Mouse (Mus musculus) G1E (cell line): ENCODE measurements around the gene Pald1. TPM values are rescaled to one million over a fixed set of nuclear protein-coding genes. Genes with fewer than 3 reads are reported as not detected.

Experiments used
- ATAC-seq: 2 replicates; pipeline ENCODE4 v1.8.0; 2016; ENCODE audit warnings: mild to moderate bottlenecking; ENCODE audit not compliant: insufficient number of reproducible peaks, poor library complexity, low FRiP score, severe bottlenecking; ENCODE audit errors: extremely low read depth
- DNase-seq: peaks from one replicate; pipeline ENCODE4 v3.0.0; 2012; ENCODE audit warnings: low spot score
- H3K27me3 ChIP-seq: 2 replicates; pipeline ENCODE4 v1.6.1; 2012; ENCODE audit warnings: mild to moderate bottlenecking, low read length, inconsistent platforms; ENCODE audit not compliant: insufficient read depth
- H3K36me3 ChIP-seq: replicated peaks from 2 replicates; pipeline ENCODE3; 2012; ENCODE audit warnings: mild to moderate bottlenecking, inconsistent platforms
- H3K4me1 ChIP-seq: 2 replicates; pipeline ENCODE4 v1.6.1; 2012; ENCODE audit warnings: low read depth, low read length, inconsistent platforms, mixed read lengths; ENCODE audit not compliant: insufficient read depth
- H3K4me3 ChIP-seq: 2 replicates; pipeline ENCODE4 v1.5.1; 2012; ENCODE audit warnings: low read depth, mild to moderate bottlenecking, inconsistent platforms, low read length, moderate library complexity, mixed read lengths
- H3K9me3 ChIP-seq: replicated peaks from 2 replicates; pipeline ENCODE4 v1.6.1; 2012; ENCODE audit warnings: inconsistent platforms
- CTCF ChIP-seq: IDR thresholded peaks from 2 replicates; pipeline ENCODE4 v1.5.1; 2012; ENCODE audit warnings: low read depth, low read length, inconsistent platforms, mixed read lengths
- GATA1 ChIP-seq: IDR thresholded peaks from 2 replicates; pipeline ENCODE4 v1.6.1; 2012; ENCODE audit warnings: borderline replicate concordance, low read length, inconsistent platforms, mixed read lengths
- GATA2 ChIP-seq: IDR thresholded peaks from 2 replicates; pipeline ENCODE4 v1.6.1; 2012; ENCODE audit warnings: low read depth, low read length, inconsistent platforms, borderline replicate concordance
- POLR2AphosphoS5 ChIP-seq: IDR thresholded peaks from 2 replicates; pipeline ENCODE4 v1.6.1; 2012; ENCODE audit warnings: low read depth, low read length, inconsistent platforms; ENCODE audit not compliant: insufficient replicate concordance
- TAL1 ChIP-seq: conservative IDR thresholded peaks from 2 replicates; pipeline ENCODE4 v1.6.1; 2012; ENCODE audit warnings: low read depth, low read length, inconsistent platforms, mixed read lengths
- polyA plus RNA-seq: library from polyadenylated mRNA; stranded (reverse); fragments of >175 nt; gene quantifications from 2 replicates; pipeline ENCODE4 v1.2.3, GENCODE M21; 2012
- total RNA-seq, 2 experiments: library from RNA; stranded (forward) in 1 of 2; stranded (reverse) in 1 of 2; fragments of 200-1000 nt in 1 of 2; fragments of >200 nt in 1 of 2; fragmentation: Nextera tagmentation in 1 of 2; gene quantifications; 2 replicates each; pipeline ENCODE4 v1.2.3; 2014 to 2017

The Pald1 gene
- total and polyA plus RNA-seq, 3 experiments = 0.03 TPM; not detected in 2

- Histone ChIP-seq H3K4me3 (no peak overlapping the region), H3K27me3 (no peaks in the 10 kb centered on the region), H3K9me3 (peaks cover 21% of the 10 kb centered on the region; the same call in 1 of the 2 replicates), H3K4me1 (no peaks in the 10 kb centered on the region), H3K36me3 (no peaks in the 10 kb centered on the region)
- DNase-seq (no peak), ATAC-seq (no peak)
- TF ChIP-seq POLR2AphosphoS5 = no peak
- TF ChIP-seq CTCF = no peak
- TF ChIP-seq GATA1 = no peak
- TF ChIP-seq TAL1 = no peak
- TF ChIP-seq GATA2 = no peak
Measured at GRCm38 (mm10) chr10:61277918-61278674, 105.2 kb downstream of the Pald1 start.

DNA sequence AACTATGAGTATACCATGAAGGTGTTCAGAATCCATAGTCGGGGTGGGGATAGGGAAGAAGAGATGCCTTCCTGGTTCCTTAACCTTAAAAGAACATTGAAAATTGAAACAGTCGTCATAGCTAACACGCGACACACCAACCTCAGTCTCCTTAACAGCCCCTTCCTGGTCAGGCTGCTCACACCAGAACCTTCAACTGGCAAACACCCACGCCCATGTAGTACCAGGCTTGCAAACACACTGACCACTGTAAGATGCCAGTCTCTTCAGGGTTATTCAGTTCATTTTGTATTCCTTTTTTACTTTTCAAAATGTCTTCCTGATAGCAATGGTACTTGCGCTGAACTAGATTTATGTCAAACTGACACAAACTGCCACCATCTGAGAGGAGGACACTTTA lies 106.3 kb downstream of the Pald1 start:
- Histone ChIP-seq H3K27me3 (no peaks in the 10 kb centered on the region), H3K4me1 (no peaks in the 10 kb centered on the region), H3K36me3 (no peaks in the 10 kb centered on the region)

DNA sequence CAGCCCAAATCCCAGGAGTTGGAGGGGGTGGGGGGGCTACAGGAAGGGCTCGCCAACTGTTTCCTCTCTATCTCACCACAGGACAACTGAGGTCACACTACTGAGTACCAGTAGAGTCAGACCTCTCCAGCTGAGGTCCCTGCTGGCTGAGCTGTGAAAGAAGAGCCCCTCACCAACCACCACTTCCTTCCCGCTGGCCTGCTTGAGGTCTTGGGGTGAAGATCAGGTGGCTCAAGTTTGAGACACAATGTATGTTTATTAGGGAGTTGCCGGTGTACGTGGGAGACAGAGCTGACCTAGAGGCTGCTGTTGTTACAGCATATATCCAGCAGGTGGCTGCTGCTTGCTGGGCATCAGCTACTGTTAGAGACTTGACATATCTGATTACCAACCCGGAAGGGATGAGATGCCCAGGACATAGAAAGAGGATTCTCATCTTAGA lies 107.6 kb downstream of the Pald1 start:
- Histone ChIP-seq H3K36me3 (no peaks in the 10 kb centered on the region), H3K4me1 (no peaks in the 10 kb centered on the region), H3K9me3 (peaks cover 26% of the 10 kb centered on the region), H3K27me3 (no peaks in the 10 kb centered on the region), H3K4me3 (no peak overlapping the region)
- DNase-seq = no peak
- no peak for ATAC-seq
- TF ChIP-seq GATA2 = no peak
- no peak for TF ChIP-seq GATA1
- no peak for TF ChIP-seq CTCF
- no peak for TF ChIP-seq TAL1
- no peak for TF ChIP-seq POLR2AphosphoS5

More for the DNA sequence above, 106.3 kb downstream of the Pald1 start:
- DNase-seq (no peak), ATAC-seq (no peak)
- Histone ChIP-seq H3K9me3 (peaks cover 23% of the 10 kb centered on the region; the same call in 1 of the 2 replicates), H3K4me3 (no peak overlapping the region)
- TF ChIP-seq TAL1 (no peak), CTCF (no peak), POLR2AphosphoS5 (no peak)

DNA sequence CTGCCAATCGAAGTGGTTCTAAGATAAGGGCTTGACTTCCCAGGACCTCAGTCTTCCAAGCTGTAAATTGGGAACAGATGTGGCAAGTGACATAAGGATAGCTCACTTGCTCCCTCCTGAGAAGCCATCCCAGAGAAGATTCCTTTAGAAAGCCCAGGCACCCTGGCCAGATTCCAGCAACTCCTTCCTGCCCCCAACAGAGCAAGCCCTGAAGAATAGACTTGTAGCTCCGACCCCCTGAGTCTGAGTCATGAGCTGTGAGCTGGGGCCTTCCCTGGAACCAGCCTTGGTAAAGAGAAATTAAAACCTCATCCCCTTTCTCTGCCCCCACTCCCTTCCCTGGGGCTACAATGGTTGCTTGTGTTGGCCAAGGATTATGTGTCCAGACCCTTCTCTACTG lies 108.8 kb downstream of the Pald1 start:
- Histone ChIP-seq H3K27me3 (no peaks in the 10 kb centered on the region), H3K4me1 (no peaks in the 10 kb centered on the region), H3K36me3 (no peaks in the 10 kb centered on the region), H3K4me3 (no peak overlapping the region), H3K9me3 (peaks cover 27% of the 10 kb centered on the region)
- no peak for TF ChIP-seq POLR2AphosphoS5
- TF ChIP-seq GATA2 = no peak
- TF ChIP-seq TAL1 = no peak
- no peak for TF ChIP-seq CTCF
- TF ChIP-seq GATA1 = no peak
- DNase-seq = no peak
- ATAC-seq = no peak

- peaks cover 30% of the 10 kb centered on the region for H3K9me3 ChIP-seq
- H3K4me1 ChIP-seq = no peaks in the 10 kb centered on the region
- TF ChIP-seq CTCF (no peak), TAL1 (no peak), GATA2 (no peak), POLR2AphosphoS5 (no peak), GATA1 (no peak)
- H3K27me3 ChIP-seq = no peaks in the 10 kb centered on the region
- H3K36me3 ChIP-seq = no peaks in the 10 kb centered on the region
- DNase-seq (no peak), ATAC-seq (no peak)
- no peak overlapping the region for H3K4me3 ChIP-seq
Measured at GRCm38 (mm10) chr10:61273844-61274215, 109.5 kb downstream of the Pald1 start.

- Histone ChIP-seq H3K36me3 (no peaks in the 10 kb centered on the region), H3K4me3 (no peak within 1 kb of the TSS), H3K4me1 (no peaks in the 10 kb centered on the region), H3K27me3 (no peaks in the 10 kb centered on the region), H3K9me3 (peaks cover 34% of the 10 kb centered on the region)
- DNase-seq (peak; percentile 2), ATAC-seq (no peak)
- no peak for TF ChIP-seq TAL1
- no peak for TF ChIP-seq CTCF
- TF ChIP-seq POLR2AphosphoS5 = no peak
- TF ChIP-seq GATA1 = no peak
- TF ChIP-seq GATA2 = no peak
Measured at GRCm38 (mm10) chr10:61273081-61273843, 110.1 kb downstream of the Pald1 start, which contains the start of gene Adamts14. Gene Adamts14, minus strand, starts transcription at chr10:61273438.
